Mouse (Mus musculus) CH12.LX (cell line): ENCODE measurements around the gene Prss47. TPM values are rescaled to one million over a fixed set of nuclear protein-coding genes. Genes with fewer than 3 reads are reported as not detected.

Experiments used
- DNase-seq: peaks from one replicate; pipeline ENCODE4 v3.0.0-alpha.2; 2013; ENCODE audit errors: extremely low read depth
- H3K27ac ChIP-seq: 2 replicates; pipeline ENCODE4 v1.5.1; 2012; ENCODE audit warnings: low read depth, mild to moderate bottlenecking, control low read depth, moderate library complexity; ENCODE audit not compliant: insufficient read depth
- H3K27me3 ChIP-seq: replicated peaks from 2 replicates; pipeline ENCODE3; 2012; ENCODE audit warnings: inconsistent platforms
- H3K36me3 ChIP-seq, 2 experiments: replicated peaks in 1 of 2; 2 replicates each; pipeline versions ENCODE3 to v1.6.1; 2012; ENCODE audit warnings: inconsistent platforms in 1 of 2, low read length in 1 of 2, mild to moderate bottlenecking in 1 of 2, mixed read lengths in 1 of 2, moderate library complexity in 1 of 2; ENCODE audit not compliant: control insufficient read depth in 1 of 2, insufficient read depth in 1 of 2
- H3K4me1 ChIP-seq, 2 experiments: 2 replicates each; pipeline ENCODE4 v1.6.1; 2012; ENCODE audit warnings: inconsistent platforms in 1 of 2, moderate library complexity in 1 of 2; ENCODE audit not compliant: insufficient read depth in 2 of 2, control insufficient read depth in 1 of 2
- H3K4me2 ChIP-seq: 2 replicates; pipeline ENCODE4 v1.6.1; 2012; ENCODE audit warnings: low read depth, mild to moderate bottlenecking, control low read depth; ENCODE audit not compliant: poor library complexity, insufficient read depth, severe bottlenecking
- H3K4me3 ChIP-seq, 3 experiments: fragments of 150-350 bp in 1 of 3; sonication (generic) in 1 of 3; replicated peaks in 1 of 3; 2 replicates each; pipeline versions ENCODE3 to v1.5.1; 2011 to 2012; ENCODE audit warnings: low read depth in 2 of 3, low read length in 2 of 3, mild to moderate bottlenecking in 2 of 3, moderate library complexity in 2 of 3, control low read depth in 1 of 3, improper control_type of control experiment in 1 of 3, inconsistent platforms in 1 of 3, mixed read lengths in 1 of 3; ENCODE audit not compliant: poor library complexity in 1 of 3
- H3K79me2 ChIP-seq: replicated peaks from 2 replicates; pipeline ENCODE4 v1.6.1; 2012; ENCODE audit warnings: mild to moderate bottlenecking, moderate library complexity; ENCODE audit not compliant: control insufficient read depth, poor library complexity, insufficient read depth, severe bottlenecking; ENCODE audit errors: extremely low read depth
- H3K9ac ChIP-seq: 2 replicates; pipeline ENCODE4 v1.6.1; 2012; ENCODE audit warnings: low read depth, mild to moderate bottlenecking, control low read depth, moderate library complexity; ENCODE audit not compliant: insufficient read depth
- H3K9me3 ChIP-seq: replicated peaks from 2 replicates; pipeline ENCODE3; 2012; ENCODE audit warnings: low read length, inconsistent platforms, mixed read lengths
- BHLHE40 ChIP-seq: IDR thresholded peaks from 2 replicates; pipeline ENCODE4 v1.6.1; 2011; ENCODE audit warnings: mild to moderate bottlenecking, low read depth, low read length, improper control_type of control experiment
- EP300 ChIP-seq: IDR thresholded peaks from 2 replicates; pipeline ENCODE4 v1.6.1; 2011; ENCODE audit warnings: low read length, improper control_type of control experiment
- ETS1 ChIP-seq: conservative IDR thresholded peaks from 2 replicates; pipeline ENCODE4 v1.6.1; 2012; ENCODE audit warnings: low read depth, mild to moderate bottlenecking, inconsistent platforms, low read length, improper control_type of control experiment, moderate library complexity
- GABPA ChIP-seq: IDR thresholded peaks from 2 replicates; pipeline ENCODE4 v1.6.1; 2012; ENCODE audit warnings: low read depth, low read length, improper control_type of control experiment, inconsistent platforms; ENCODE audit not compliant: insufficient replicate concordance
- IRF4 ChIP-seq: IDR thresholded peaks from 2 replicates; pipeline ENCODE4 v1.6.1; 2014; ENCODE audit warnings: low read depth, mild to moderate bottlenecking, inconsistent platforms, low read length, improper control_type of control experiment
- JUND ChIP-seq: conservative IDR thresholded peaks from 2 replicates; pipeline ENCODE4 v1.6.1; 2011; ENCODE audit warnings: low read depth, low read length, improper control_type of control experiment
- MAX ChIP-seq: IDR thresholded peaks from 2 replicates; pipeline ENCODE4 v1.6.1; 2011; ENCODE audit warnings: low read length, improper control_type of control experiment
- MAZ ChIP-seq: IDR thresholded peaks from 2 replicates; pipeline ENCODE4 v1.6.1; 2012; ENCODE audit warnings: low read depth, mild to moderate bottlenecking, inconsistent platforms, low read length, improper control_type of control experiment, moderate library complexity
- MEF2A ChIP-seq: IDR thresholded peaks from 2 replicates; pipeline ENCODE4 v1.6.1; 2014; ENCODE audit warnings: low read depth, mild to moderate bottlenecking, inconsistent platforms, low read length, improper control_type of control experiment, borderline replicate concordance
- MXI1 ChIP-seq: IDR thresholded peaks from 2 replicates; pipeline ENCODE4 v1.6.1; 2011; ENCODE audit warnings: mild to moderate bottlenecking, low read depth, low read length, improper control_type of control experiment
- MYC ChIP-seq: IDR thresholded peaks from 2 replicates; pipeline ENCODE4 v1.6.1; 2011; ENCODE audit warnings: low read depth, mild to moderate bottlenecking, improper control_type of control experiment, low read length
- PAX5 ChIP-seq: IDR thresholded peaks from 2 replicates; pipeline ENCODE4 v1.6.1; 2012; ENCODE audit warnings: low read length, inconsistent platforms, mixed read lengths
- POLR2AphosphoS2 ChIP-seq: IDR thresholded peaks from 2 replicates; pipeline ENCODE4 v1.6.1; 2011; ENCODE audit warnings: low read depth, low read length, improper control_type of control experiment
- RAD21 ChIP-seq: IDR thresholded peaks from 2 replicates; pipeline ENCODE4 v1.6.1; 2011; ENCODE audit warnings: low read depth, mild to moderate bottlenecking, low read length, improper control_type of control experiment, moderate library complexity
- TBP ChIP-seq: conservative IDR thresholded peaks from 2 replicates; pipeline ENCODE4 v1.6.1; 2011; ENCODE audit warnings: low read depth, low read length, improper control_type of control experiment
- USF2 ChIP-seq: conservative IDR thresholded peaks from 2 replicates; pipeline ENCODE4 v1.6.1; 2011; ENCODE audit warnings: low read depth, low read length, improper control_type of control experiment
- ZC3H11A ChIP-seq: IDR thresholded peaks from 2 replicates; pipeline ENCODE4 v1.6.1; 2012; ENCODE audit warnings: low read depth, mild to moderate bottlenecking, inconsistent platforms, low read length, improper control_type of control experiment
- ZKSCAN1 ChIP-seq: IDR thresholded peaks from 2 replicates; pipeline ENCODE4 v1.6.1; 2012; ENCODE audit warnings: low read depth, inconsistent platforms, low read length, improper control_type of control experiment, borderline replicate concordance
- ZMIZ1 ChIP-seq: IDR thresholded peaks from 2 replicates; pipeline ENCODE4 v1.6.1; 2012; ENCODE audit warnings: low read depth, mild to moderate bottlenecking, inconsistent platforms, low read length, improper control_type of control experiment
- ZNF384 ChIP-seq: IDR thresholded peaks from 2 replicates; pipeline ENCODE4 v1.6.1; 2012; ENCODE audit warnings: low read depth, low read length, improper control_type of control experiment, inconsistent platforms
- dilution Hi-C: fragments of 300-500 bp; cut with MboI; formaldehyde crosslinking; loops from 2 replicates; pipeline ENCODE4 v1.14.3; 2020; ENCODE audit warnings: low sequenced_read_pairs; ENCODE audit not compliant: extremely low pct_unique_long_range_greater_than_20kb, extremely low pct_ligation_motif_present
- in situ Hi-C: fragments of 300-500 bp; cut with MboI; formaldehyde crosslinking; loops from 3 replicates; pipeline ENCODE4 v1.14.3; 2019; ENCODE audit warnings: low sequenced_read_pairs, low pct_ligation_motif_present, low pct_unique_long_range_greater_than_20kb, mixed read lengths
- polyA plus RNA-seq: library from polyadenylated mRNA; unstranded; fragments of >175 nt; gene quantifications from 2 replicates; pipeline ENCODE4 v1.2.1, GENCODE M21; 2012; ENCODE audit warnings: low read depth; ENCODE audit not compliant: insufficient read length
- total RNA-seq, 2 experiments: library from RNA; depleted of rRNA; stranded (reverse); fragments of 300-350 nt in 1 of 2; fragments of >200 nt in 1 of 2; gene quantifications; 2 replicates each; pipeline ENCODE4 v1.2.3; 2012 to 2014

Gene Prss47
- not detected in 2 replicates for total RNA-seq (2012; rRNA removed)
- not detected in 2 replicates for total RNA-seq (2014; rRNA removed)
- polyA plus RNA-seq = not detected in 2 replicates

GRCm38 (mm10) chr13:65052660-65053059, at the start of gene Prss47:
Gene Prss47, minus strand, starts transcription at chr13:65052760.
- Histone ChIP-seq H3K4me1 (no peaks in the 10 kb centered on the region), H3K4me3 (no peak within 1 kb of the TSS), H3K79me2 (no peaks in the 10 kb centered on the region), H3K4me2 (no peak within 1 kb of the TSS), H3K9ac (no peak within 1 kb of the TSS), H3K36me3 (no peaks in the 10 kb centered on the region), H3K27ac (no peak within 1 kb of the TSS), H3K27me3 (no peaks in the 10 kb centered on the region), H3K9me3 (peaks cover 8% of the 10 kb centered on the region)
- dilution Hi-C loops = no loop called here
- no peak for DNase-seq
- in situ Hi-C loops = no loop called here
- TF ChIP-seq POLR2AphosphoS2 (no peak), IRF4 (no peak), EP300 (no peak), USF2 (no peak), JUND (no peak), TBP (no peak), ZC3H11A (no peak), MAZ (no peak), PAX5 (no peak), MAX (no peak), ETS1 (no peak), ZKSCAN1 (no peak)

DNA sequence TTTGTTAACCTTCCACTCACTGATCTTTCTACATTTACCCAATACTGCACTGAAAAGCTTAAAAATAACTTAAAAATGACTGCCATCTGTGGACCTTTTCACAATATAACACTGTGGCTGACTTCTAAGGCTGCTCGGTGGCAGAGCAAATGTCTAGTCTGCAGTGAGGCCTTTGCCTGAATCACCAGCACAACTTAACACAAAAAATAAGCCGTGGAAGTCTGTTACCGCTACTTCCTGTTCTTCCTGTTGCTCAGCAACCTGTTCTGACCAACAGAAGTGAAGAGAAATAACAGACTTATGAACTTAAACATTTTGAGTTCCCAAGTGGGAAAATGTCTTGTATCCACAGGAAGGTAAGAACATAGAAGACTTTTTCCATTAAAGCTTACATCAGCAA, 48.7 kb upstream of the Prss47 start:
- Histone ChIP-seq H3K27me3 (no peaks in the 10 kb centered on the region), H3K9me3 (peaks cover 4% of the 10 kb centered on the region), H3K27ac (no peak overlapping the region), H3K4me2 (no peak overlapping the region), H3K4me1 (peaks cover 0 to 6% of the 10 kb centered on the region in 2 experiments; a peak in 1 of 4 replicates), H3K4me3 (no peak overlapping the region), H3K9ac (no peak overlapping the region), H3K36me3 (peaks cover 0 to 20% of the 10 kb centered on the region in 2 experiments), H3K79me2 (peaks cover 12% of the 10 kb centered on the region)
- TF ChIP-seq JUND (no peak), MEF2A (no peak), ETS1 (no peak)
- no peak for DNase-seq
- dilution Hi-C loops = no loop called here
- in situ Hi-C loops = no loop called here

- H3K79me2 ChIP-seq = peaks cover 8% of the 10 kb centered on the region
- peaks cover 0 to 6% of the 10 kb centered on the region in 2 experiments; a peak in 1 of 4 replicates for H3K4me1 ChIP-seq
- H3K27ac ChIP-seq = no peak overlapping the region
- no peak for DNase-seq
- in situ Hi-C loops = no loop called here
- H3K36me3 ChIP-seq = peaks cover 0 to 21% of the 10 kb centered on the region in 2 experiments
- TF ChIP-seq ETS1 (no peak), MYC (no peak), BHLHE40 (no peak), EP300 (no peak), MXI1 (no peak), ZNF384 (no peak), JUND (no peak), ZMIZ1 (no peak), RAD21 (no peak), GABPA (no peak), USF2 (no peak), MAZ (no peak)
- dilution Hi-C loops = no loop called here
- H3K27me3 ChIP-seq = no peaks in the 10 kb centered on the region
- no peak overlapping the region for H3K4me2 ChIP-seq
- H3K9ac ChIP-seq = no peak overlapping the region
- peaks cover under 1% of the 10 kb centered on the region for H3K9me3 ChIP-seq
- H3K4me3 ChIP-seq = no peak overlapping the region
These were observed 48.1 kb upstream of the Prss47 start for GRCm38 (mm10) chr13:65100678-65101077.
